Mouse (Mus musculus) gastrocnemius, postnatal 4 days (tissue): Measurements from ENCODE around the gene Sae1. TPM values are rescaled to one million over a fixed set of nuclear protein-coding genes. Genes with fewer than 3 reads are reported as not detected.
"Not testable (repeated sequence)": the region's sequence is repeated elsewhere in the genome, so short reads cannot be mapped to it uniquely, and the experiment has no call there.

Experiments
- DNase-seq, 2 experiments: peaks; one replicate each; pipeline ENCODE4 v3.0.0; 2021 to 2022; ENCODE audit warnings: low spot score in 2 of 2, mixed read lengths in 2 of 2
- total RNA-seq, 2 experiments: library from RNA; stranded (reverse); gene quantifications; 2 replicates each; pipeline ENCODE4 v1.2.3; 2021

The Sae1 gene
- total RNA-seq, 2 experiments from 2014 or later: 76.3 to 77.6 TPM

GRCm38 (mm10) chr7:16402968-16403948 lies 15.7 kb upstream of the Sae1 start:
- DNase-seq: peak in 1 of 2 experiments; percentile 26

GRCm38 (mm10) chr7:16402449-16402848 lies 14.8 kb upstream of the Sae1 start:
- no peak for DNase-seq

DNA sequence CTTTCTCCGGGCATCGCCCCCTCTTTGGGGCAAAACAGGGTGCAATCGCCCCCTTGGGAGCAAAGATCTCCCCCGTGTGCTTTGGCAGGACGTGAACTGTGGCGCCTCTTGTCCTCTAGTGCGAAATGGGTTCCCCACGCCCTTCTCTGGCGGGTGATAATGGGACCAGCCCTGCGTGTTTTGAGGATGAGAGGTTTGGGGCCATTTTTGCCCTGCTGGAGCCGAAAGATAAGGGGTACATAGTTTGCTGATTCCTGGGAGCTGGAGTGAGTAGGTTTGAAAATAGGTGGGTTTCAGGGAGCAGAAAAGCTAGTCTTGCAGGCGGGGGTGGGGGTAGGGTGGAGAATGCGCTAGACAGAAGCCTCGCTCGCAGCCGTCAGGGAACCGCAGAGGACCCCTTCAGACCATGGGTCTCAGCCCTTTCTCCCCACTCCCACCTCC lies 14.4 kb upstream of the Sae1 start:
- DNase-seq: peak in 1 of 2 experiments; percentile 33

DNA sequence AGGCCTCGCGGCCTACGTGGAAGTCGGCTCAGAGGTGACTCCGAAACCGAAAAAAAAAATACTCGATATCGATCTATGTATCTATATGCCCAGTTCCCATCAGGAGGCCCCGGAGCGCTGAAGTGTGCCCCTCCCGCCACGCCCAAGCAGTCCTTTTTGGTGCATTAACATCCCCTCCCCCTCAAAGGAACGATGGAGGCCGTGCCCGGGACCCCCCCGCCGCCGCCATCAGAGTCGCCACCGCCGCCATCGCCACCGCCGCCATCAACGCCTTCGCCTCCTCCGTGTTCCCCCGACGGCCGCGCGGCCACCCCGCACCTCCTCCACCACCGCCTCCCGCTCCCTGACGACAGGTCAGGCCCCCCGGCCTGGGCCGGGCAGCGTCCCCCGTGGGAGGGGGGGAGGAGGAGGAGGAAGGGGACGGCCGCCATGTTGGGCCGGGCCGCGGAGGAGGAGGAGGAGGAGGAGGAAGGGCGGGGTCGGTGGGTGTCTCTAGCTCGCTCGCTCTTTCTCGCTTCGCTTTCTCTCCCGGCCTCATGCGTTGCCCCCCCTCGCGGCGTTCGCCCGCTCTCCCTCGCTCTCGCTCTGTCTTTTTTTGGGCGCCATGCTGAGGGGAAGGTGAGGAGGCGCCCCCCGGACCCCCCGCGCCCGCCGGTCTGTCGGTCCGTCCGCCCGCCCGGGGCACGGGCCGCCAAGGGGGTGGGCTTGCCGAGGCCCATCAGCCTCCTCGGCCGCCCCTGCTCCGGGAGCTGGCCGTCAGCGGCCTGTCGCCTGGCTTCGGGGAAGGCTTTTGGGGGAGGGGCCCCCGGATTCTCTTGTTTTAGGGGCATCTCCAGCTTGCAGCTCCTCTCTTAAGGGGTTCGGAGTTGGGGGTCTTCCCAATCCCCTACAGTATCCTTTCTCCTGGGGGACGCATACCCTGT lies 13.3 kb upstream of the Sae1 start, which contains the start of gene Zc3h4:
TSS of gene Zc3h4 (plus strand) at position 222 of the 923 bp plus-strand sequence.
- DNase-seq: peak; percentile 80 to 90

- peak; percentile 98 to 99 for DNase-seq
These were observed 12.4 kb upstream of the Sae1 start for GRCm38 (mm10) chr7:16399820-16400688.

GRCm38 (mm10) chr7:16399098-16399819 lies 11.7 kb upstream of the Sae1 start:
- DNase-seq: peak; percentile 72 to 87

DNA sequence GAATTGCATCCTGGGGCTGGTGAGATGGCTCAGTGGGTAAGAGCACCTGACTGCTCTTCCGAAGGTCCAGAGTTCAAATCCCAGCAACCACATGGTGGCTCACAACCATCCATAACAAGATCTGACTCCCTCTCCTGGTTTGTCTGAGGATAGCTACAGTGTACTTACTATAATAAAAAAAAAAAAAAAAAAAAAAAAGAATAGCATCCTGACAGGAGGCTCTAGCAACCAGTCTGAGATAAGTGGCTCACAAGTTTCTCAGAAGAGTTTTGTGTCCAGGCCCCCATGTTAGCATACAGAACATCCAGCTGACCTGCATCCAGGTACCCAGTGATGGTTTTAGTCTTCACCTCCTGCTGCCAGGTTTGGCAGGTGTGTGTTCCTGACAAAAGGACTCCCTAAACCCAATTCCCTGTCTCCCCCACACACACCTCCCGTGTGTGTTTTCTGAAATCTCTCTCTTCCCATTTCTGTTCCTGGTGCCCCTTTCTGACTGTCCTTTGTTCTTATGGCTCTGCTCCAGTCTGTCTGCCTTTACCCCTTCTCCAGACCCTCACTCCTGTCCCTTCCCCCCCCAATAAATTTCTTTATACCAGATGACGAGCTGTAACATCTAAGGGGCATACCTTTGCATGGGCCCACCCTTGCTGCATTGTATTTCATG lies 10.9 kb upstream of the Sae1 start:
- DNase-seq: no peak

- no peak for DNase-seq
These were observed 9.9 kb upstream of the Sae1 start for GRCm38 (mm10) chr7:16397465-16397864.

DNA sequence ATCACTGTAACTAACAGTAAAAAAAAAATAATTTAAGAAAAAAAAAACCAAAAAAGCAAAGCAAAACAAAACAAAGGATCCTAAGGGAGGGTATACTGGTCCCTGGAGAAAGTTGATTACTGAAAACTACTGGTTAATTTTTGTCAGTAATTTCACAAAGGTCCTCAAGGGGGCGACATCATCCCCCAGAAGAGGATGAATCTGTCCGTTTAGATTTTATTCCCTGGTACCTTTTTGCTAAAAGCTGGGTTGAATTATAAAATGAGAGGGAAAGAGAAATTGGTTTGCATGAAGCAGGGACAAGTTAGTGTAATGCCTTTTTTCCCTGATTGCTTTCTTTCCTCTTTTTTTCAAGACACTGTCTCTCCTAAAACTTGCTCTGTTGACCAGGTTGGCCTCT lies 8.3 kb upstream of the Sae1 start:
- DNase-seq: no peak

DNA sequence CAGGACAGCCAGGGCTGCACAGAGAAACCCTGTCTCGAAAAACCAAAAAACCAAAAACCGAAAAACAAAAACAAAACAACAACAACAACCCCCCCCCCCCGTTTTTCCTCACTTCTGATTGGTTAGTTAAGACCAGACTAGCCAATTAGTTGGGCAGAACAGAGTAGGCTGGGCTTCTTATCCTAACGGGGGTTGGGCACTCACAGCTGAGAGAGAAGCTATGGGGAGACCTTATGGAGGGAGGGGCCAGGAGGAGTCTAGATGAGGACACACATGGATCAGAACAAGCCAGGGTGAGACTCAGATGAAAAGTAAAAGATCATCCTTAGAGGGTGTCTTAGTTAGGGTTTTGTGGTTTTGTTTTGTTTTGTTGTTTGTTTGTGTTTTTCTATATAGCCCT lies 5.3 kb upstream of the Sae1 start:
- no peak for DNase-seq

DNA sequence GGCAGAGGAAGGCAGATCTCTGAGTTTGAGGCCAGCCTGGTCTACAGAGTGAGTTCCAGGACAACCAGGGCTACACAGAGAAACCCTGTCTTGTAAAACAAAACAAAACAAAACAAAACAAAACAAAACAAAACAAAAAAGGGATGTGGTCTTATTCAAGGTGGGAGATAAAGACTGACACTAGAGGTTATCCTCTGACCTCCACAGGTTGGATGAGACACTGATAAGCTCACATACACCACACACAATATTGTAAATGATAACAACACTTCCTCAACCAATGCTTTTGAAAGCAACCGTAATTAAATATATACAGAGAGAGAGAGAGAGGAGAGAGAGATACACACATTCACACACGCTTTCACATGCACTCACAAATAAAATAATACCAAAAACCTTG lies 2.3 kb upstream of the Sae1 start:
- not testable (repeated sequence) for DNase-seq

GRCm38 (mm10) chr7:16376505-16376904 lies 11.1 kb downstream of the Sae1 start:
- peak in 1 of 2 experiments; percentile 29 for DNase-seq

DNA sequence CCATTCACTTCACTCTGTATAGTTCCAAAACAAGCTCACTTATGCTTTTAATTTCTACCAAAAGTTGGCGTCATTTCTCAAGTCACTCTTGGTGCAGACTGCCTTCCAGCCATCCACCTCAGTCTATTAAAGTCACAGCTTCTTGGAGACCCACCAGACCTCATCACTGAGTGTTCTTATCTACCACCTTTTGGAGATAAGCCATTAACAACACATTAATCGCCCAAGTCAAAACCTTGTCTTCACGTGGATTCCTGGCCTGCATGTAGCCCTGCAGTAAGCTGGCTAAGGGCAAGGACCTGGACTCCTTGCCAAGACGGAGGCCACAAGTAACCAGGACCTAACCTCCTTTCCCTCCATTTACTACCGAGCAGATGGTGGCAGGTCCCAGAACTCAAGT lies 12.6 kb downstream of the Sae1 start:
- no peak for DNase-seq

GRCm38 (mm10) chr7:16373719-16374118 lies 13.9 kb downstream of the Sae1 start:
- DNase-seq: no peak

DNA sequence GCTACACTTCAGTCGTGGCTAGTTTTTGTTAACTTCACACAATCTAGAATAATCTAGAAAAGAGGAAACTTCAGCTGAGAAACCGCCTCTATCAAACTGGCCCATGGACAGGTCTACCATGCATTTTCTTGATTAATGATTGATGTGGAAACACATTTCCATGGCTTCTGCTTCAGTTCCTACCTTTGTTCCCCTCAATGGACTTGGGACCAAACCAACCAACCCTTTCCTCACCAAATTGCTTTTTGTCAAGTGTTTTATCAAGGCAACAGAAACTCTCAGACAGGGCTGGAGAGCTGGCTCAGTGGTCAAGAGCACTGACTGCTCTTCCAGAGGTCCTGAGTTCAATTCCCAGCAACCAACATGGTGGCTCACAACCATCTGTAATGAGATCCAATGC lies 17.0 kb downstream of the Sae1 start:
- no peak for DNase-seq

GRCm38 (mm10) chr7:16368835-16369234 lies 18.8 kb downstream of the Sae1 start:
- no peak for DNase-seq

DNA sequence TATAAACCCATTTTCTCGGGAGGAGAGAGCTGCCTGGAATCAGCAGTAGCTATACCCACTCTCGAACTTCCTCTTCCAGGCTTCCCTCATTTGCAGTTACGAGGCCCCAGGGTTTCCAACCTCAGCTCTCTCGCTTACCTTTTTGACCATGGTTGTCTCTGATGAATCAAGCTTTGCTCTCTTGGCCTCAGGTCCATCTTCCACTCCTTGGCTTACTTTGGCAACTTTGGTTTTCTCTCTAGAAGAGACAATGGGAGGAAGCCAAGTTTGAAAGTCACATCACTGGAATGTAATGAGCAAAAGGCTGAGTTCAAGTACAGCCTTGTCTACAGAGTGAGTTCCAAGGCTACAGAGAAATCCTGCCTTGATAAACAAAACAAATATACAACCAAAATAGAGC lies 20.9 kb downstream of the Sae1 start:
- no peak for DNase-seq

DNA sequence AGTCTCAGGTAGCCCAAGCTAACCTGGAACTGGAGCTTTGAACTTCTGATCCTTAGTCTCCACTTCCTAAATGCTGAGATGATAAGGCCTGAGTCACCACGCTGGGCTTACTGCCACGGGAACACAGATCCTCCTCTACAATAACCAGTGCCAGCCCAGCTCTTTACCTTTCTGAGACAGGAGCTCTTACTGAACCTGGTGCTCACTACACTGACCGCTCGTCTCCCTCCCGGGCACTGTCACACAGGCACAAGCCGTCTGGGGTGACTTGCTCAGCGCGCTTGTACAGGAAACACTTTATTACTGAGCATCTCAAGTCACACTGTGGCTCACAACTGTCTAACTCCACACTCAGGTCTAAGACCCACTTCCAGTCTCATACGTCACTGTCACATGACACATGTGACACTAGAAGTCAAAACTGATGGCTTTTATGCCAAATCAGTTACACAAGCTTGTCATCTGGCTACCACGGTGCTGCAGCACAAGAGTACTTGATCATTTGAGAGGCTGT lies 21.4 kb downstream of the Sae1 start:
- DNase-seq: no peak

DNA sequence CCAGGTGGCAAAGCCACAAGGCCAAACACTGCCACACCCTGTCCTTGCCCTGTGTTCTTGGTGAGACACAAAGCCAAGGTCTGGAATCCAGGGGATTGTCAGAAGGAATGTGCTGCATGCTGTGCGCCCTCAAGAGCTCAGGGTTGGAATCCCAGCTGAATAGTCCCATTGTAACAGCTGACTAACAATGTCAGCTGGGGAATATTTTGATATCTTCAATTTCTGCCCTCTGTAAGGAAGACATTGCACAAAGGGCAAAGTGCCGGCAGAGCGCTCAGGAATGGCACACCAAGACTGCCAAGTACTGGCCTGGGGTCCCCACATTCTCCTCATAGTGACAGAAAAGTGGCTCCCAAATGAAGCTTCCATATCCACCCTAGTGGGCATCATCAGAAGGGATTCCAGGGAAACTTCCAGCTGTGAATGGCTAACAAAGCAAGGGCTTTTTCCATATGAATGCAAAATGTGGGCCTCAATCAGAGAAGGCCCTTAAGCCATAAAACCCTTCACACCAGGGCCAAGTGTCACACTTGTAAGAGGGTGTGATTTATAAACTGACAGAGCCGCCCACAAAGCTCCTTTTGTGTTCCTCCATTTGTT lies 22.6 kb downstream of the Sae1 start:
- no peak for DNase-seq
